Mouse (Mus musculus) midbrain, embryonic 16.5 days (tissue): ENCODE measurements around the gene Slc22a27. TPM values are rescaled to one million over a fixed set of nuclear protein-coding genes. Genes with fewer than 3 reads are reported as not detected.

Source experiments
- microRNA-seq: library from miRNA; unstranded; fragments of <30 nt; microRNA quantifications from one replicate; pipeline ENCODE4, GENCODE M21; 2017
- polyA plus RNA-seq: library from polyadenylated mRNA; unstranded; fragments of >200 nt; fragmentation: Nextera tagmentation; extraction: Ambion mirVana; gene quantifications from 2 replicates; pipeline ENCODE4 v1.2.1, GENCODE M21; 2015

The Slc22a27 gene
- polyA plus RNA-seq, 1 experiment from 2014 or later: not detected

Small RNAs within 50 kb of the gene (microRNA-seq; reads per million reads assigned to microRNA genes)
- not detected for gene Gm24951

Other genes starting within 250 kb of the Slc22a27 start
- gene Slc22a26, start 163.4 kb downstream of the Slc22a27 start, polyA plus RNA-seq: not detected in 2 replicates
- not detected in 2 replicates for gene Slc22a28, start 166.0 kb upstream of the Slc22a27 start, polyA plus RNA-seq